Mouse (Mus musculus) urinary bladder, postnatal 10 days (tissue): ENCODE data around the gene Necap2.

Source experiments
- DNase-seq: peaks from one replicate; pipeline ENCODE4 v3.0.0; 2022; ENCODE audit warnings: low spot score

Gene Necap2

GRCm38 (mm10) chr4:141077681-141078509 lies at the start of gene Necap2:
Gene Necap2 (minus strand): TSS chr4:141078357.
- DNase-seq, result peak; percentile 74

DNA sequence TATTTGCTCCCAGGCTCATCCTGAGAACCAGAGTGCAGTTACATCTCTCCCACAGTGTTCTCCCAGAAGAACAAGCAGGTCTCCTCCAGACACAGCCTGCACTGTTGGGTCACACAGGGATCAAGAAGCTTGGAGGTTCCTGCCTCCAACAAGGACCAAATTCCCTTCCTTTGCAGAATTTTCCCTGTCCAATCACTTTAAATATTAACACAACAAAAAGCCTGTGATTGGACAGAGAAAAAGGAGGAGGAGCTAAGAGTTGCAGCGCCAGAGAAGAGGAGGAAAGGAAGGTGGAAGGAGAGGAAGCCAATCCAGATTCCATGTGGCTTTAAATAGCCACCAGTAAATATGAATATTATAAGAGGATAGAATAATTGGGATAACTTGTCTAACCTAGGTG lies 44.9 kb upstream of the Necap2 start:
- DNase-seq, result no peak

DNA sequence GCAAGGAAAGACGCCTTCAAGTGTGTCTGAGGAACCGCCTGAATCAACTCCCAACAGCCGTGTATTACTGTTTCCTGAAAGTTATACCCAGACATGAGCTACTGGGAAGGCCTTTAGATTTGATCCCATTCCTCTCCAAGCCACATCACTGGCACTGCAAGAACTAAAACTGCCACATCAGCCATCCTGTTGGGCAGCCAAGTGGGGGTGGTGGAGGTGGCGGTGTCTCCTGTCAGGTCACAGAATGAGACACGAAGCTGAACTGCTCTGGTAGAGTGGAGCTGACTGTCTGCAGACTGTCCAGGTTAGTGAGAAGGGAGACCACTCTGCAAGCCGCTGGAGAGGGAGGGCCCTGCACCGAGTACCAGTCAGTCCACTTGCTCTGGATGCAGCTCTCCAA lies 44.5 kb upstream of the Necap2 start:
- no peak for DNase-seq

GRCm38 (mm10) chr4:141120700-141121099 lies 42.5 kb upstream of the Necap2 start:
- no peak for DNase-seq

- DNase-seq, result no peak
Measured at GRCm38 (mm10) chr4:141118691-141119090, 40.5 kb upstream of the Necap2 start.

DNA sequence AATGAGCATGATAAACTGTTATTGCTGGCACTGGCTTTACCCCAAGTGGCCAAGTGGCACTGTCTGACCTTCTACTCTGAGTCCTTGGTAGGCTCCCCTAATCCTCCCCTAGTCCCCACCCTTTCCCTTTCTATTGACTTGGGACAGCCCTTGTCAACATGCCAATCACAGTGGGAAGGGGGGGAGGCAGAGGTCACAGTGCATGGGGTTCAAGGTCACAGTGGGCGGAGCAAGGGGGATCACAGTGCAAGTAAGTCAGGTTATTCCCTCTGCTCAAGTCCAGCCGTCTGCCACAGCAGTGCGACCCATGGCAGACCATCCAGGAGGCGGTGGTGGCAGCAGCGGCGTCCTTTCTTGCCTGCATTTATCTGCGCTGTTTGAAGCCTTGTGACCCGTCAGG lies 37.2 kb upstream of the Necap2 start:
- DNase-seq, result no peak

- DNase-seq, result no peak
Measured at GRCm38 (mm10) chr4:141114521-141114981, 36.4 kb upstream of the Necap2 start.

GRCm38 (mm10) chr4:141113831-141114230 lies 35.7 kb upstream of the Necap2 start:
- no peak for DNase-seq

GRCm38 (mm10) chr4:141108196-141108732 lies 30.1 kb upstream of the Necap2 start:
- no peak for DNase-seq

DNA sequence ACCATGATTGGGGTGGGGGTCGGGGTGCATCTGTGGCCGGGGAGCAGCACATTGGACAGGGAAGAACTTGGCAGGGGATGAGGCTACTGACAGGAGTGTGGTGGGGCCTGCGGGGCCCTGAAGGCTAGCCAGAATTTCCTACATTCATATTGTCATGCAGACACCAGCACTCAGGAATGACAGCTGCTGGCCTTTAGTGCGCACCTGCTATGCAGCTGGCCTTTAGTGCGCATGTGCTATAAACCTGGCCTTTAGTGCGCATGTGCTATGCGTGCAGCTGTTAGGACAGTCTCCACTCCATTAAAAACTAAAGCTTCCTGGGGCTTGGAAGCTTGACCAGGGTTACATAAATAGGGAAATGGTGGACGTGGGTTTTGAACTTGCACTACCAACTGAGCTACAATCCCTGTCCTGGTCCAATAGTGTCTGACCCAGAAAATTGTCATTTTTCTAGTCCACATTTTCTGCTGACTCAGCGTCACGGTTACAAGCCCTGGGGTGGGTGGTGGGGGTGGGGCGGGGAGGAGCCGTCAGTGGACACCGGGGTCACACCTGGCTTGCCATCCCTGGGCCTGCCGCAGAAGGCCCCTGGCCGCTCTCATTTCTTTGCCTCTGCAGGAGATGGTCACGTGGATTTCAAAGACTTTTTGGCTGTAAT lies 28.5 kb upstream of the Necap2 start:
- no peak for DNase-seq

DNA sequence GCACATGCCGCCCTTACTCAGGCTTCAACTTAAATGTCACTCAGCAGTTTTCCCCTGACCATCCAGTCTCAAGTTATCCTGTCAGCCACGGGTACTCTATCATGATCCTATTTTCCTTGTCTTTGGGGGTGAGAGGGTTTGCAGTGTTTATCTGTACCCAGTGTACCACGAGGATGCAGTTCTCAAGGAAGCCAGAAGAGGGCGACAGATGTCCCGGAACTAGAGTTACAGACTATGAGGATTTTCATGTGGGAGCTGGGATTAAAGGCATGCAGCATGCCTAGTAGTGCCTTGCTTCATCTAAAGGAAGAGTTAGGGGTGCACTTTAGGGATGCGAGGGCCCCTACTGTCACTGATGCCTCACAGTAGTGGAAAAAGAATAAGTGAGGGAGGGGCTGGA lies 23.7 kb upstream of the Necap2 start:
- DNase-seq, result no peak

GRCm38 (mm10) chr4:141101291-141101690 lies 23.1 kb upstream of the Necap2 start:
- no peak for DNase-seq

- DNase-seq, result no peak
Measured at GRCm38 (mm10) chr4:141099956-141100355, 21.8 kb upstream of the Necap2 start.

DNA sequence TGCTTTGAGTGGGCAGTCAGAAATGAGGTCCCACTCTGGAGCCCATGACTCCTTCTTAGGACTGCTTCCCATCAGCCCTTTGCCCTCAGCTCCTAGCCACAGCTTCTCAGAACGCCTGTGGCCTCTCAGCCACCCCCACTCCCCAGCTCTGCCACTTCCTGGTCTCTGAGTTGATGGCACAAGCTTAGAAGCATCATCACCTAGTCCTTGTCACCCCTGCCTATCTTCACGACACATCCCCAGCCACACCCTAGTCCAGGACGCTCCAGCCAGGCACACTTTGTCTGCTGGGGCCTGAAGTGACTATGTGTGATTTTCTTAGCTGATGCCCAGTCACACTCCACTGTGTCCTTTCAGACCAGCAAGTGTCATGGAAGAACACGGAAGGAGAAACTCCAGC lies 20.8 kb upstream of the Necap2 start:
- DNase-seq, result no peak

- DNase-seq, result no peak
Measured at GRCm38 (mm10) chr4:141096710-141097109, 18.6 kb upstream of the Necap2 start.

DNA sequence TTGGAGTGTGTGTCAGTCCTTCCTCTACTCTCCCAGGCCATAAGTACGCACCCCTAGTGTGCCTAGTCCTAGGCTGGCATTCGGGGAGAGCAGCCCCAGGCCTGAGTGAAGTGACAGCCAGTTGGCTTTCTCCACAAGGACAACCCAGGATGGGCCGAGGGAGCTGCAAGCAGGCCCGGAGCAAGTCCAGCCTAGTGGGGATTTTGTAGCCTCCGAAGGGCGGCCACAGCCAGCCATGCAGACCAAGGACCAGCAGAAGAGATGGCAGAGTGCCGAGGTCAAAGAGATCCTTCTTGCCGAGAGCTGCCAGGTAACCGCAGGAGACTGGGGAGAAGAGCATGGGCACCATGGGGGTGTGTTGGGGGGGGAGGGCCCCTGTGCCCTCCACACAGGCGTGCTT lies 16.9 kb upstream of the Necap2 start:
- DNase-seq, result no peak

- DNase-seq, result no peak
Measured at GRCm38 (mm10) chr4:141088714-141089113, 10.6 kb upstream of the Necap2 start.

DNA sequence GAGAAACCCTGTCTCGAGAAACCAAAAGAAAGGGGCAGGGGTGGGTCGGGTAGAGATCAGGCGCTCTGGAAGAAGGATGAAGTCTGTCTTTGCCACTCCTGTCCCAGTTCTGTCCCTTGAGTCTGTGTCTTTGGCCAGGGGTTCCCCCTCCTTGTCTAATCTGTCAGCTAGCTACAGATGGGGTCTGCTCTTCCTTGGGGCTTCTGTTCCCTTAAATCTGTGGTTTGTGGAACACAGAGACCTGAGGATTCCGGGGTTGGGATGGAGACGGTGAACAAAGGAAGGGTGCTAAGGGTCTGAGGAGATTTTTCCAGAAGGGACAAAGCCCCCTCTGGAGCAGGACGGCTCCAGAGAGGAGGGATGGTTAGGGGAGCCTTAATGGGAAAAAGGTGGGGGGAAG lies 9.9 kb upstream of the Necap2 start, which contains the start of gene Spata21:
Gene Spata21, plus strand, starts transcription at position 301 of the 400 bp plus-strand sequence.
- DNase-seq, result no peak

GRCm38 (mm10) chr4:141086862-141087261 lies 8.7 kb upstream of the Necap2 start:
- DNase-seq, result no peak

GRCm38 (mm10) chr4:141078510-141079137 lies 467 bp upstream of the Necap2 start:
- DNase-seq, result no peak

DNA sequence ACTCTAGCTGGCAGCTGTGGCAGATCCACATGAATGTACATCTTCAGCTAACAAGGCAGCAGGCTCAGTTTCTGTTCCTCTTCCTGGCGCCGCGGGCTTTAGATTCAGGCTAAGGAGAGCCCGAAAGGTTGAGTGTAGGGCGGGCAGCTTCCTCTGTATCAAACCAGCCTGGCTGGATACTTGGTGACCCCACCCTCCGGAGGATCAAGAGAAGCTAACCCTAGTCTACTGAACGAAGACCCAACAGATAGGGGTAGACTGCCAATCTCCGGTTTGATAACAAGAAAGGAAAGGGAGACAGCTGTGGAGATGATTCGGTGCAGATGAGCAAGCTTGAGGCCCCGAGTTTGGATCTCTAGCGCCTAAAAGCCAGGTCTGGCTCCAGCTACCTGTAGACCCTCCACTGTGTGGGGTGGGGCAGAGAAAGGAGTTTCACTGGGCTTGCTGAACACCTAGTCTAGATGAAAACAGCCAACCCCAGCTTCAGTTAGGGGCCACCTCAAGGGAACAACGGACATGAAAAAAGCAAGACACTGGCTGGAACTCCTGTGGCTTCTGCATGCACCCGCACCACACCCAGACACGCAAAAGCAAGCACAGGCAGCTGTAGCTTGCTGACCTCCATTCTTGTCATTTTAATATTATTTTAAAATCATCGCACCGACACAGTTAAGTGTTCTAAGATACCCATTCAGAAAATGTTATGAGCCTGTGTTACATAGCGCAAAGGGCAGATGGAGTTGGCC lies 1.2 kb downstream of the Necap2 start:
- DNase-seq, result no peak

GRCm38 (mm10) chr4:141074109-141074508 lies 4.0 kb downstream of the Necap2 start:
- DNase-seq, result no peak
